Mouse (Mus musculus) monocyte, adult 5-6 weeks (primary cell): ENCODE results near the gene Gm2a. TPM values are rescaled to one million over a fixed set of nuclear protein-coding genes. Genes with fewer than 3 reads are reported as not detected.

ENCODE experiments used
- ATAC-seq: fragments of 153-309, 156-312 bp; replicated peaks from 2 replicates; pipeline ENCODE4 v1.8.0; 2017; ENCODE audit warnings: mild to moderate bottlenecking; ENCODE audit not compliant: low TSS enrichment, insufficient number of reproducible peaks, severe bottlenecking, poor library complexity, low FRiP score
- total RNA-seq: library from RNA; stranded (forward); fragments of 200-1000, 200-491, 200-594 nt; gene quantifications from 3 replicates; pipeline ENCODE4 v1.2.3, GENCODE M21; 2017

Gene Gm2a
- total RNA-seq, 1 experiment from 2014 or later: 223 TPM

DNA sequence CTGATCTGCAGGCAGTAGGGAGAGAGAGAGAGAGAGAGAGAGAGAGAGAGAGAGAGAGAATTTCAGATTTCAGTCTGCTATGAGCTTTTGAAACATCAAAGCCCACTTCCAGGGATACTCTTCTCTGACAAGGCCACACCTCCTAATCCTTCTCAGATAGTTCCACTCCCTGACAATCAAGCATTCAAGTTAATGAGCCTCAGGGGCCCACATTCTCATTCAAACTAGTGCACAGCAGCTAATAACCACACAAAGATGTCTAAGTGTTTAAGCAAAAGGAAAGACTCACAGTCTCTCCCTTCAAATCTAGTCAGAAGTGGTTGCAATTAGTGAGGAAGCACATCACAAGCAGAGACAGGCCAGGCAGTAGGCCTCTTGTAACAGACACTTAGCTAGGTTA, 22.4 kb downstream of the Gm2a start:
- no peak for ATAC-seq

DNA sequence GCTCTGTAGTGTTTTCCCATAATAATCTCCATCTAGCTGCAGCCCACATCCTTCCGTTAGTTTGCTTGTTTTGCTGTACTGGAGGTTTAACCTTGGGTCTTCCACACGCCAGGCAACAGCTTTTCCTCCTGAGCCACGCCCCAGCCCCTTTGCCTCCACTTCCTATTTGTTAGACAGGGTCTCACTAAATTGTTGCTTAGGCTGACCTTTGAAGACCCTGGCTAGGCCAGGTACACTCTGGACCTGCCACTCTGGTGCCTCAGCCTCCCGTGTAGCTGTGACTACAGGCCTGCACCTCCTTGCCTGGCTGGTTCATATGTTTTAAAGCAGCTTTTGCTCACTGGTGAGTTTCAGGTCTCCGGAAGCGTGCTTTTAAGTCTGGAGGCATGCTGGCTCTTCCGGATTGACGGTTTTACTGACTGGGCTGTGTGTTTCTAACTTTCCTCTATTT, 22.9 kb downstream of the Gm2a start:
- no peak for ATAC-seq

DNA sequence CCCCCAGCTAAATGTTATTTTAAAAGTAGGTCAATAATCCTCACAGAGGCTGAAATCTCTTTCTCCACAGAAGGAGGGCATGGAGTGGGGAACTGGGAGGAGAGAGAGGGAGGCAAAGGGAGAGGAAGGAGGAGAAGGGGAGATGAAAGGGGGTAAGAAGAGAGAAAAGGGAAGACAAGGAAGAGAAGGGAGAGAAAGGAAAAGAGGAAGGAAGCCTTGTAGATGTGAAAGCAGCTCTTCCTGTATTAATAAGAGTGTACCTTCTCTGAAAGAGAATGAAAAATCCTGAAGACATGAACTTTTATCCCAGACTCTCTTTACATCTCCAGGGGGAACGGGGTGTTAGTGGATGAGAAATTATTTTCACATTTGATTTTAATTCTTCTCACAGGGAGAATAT, 23.5 kb downstream of the Gm2a start:
- ATAC-seq: no peak

DNA sequence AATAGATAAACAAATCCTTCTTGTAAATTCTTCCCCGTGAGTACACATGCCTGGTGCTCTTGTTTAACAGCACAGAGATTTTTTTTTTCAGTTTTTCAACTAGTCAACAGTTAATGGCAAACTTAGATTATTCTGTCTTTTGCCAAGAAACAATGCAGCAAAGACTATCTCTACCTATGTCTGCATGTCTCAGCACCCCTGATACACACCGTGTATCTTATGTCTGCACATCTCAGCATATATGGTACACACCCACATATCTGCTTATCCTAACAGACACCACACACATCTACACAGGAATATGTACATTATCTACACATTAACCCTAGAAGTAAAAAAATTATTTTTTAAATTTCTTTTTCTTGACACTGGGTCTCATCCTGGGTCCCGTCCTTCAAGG, 28.7 kb downstream of the Gm2a start:
- no peak for ATAC-seq

DNA sequence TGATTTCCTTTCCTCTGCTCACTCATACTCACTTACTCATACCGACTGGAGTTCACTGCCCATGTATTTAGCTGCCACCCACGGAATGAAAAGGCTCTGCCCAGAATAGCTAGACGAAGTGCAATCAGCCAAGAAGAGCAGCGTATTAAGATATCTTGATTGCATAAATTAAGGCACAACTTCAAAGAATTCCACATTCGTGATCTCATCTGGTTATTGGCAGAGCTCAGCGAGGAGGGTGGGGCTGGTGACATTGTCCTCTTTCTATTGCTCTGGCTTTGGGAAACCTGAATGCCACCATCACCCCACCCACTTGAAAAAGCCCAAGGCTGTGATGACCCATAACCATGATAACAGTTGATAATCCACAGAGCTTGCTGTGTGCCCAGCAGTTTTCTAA, 30.0 kb downstream of the Gm2a start:
- no peak for ATAC-seq

DNA sequence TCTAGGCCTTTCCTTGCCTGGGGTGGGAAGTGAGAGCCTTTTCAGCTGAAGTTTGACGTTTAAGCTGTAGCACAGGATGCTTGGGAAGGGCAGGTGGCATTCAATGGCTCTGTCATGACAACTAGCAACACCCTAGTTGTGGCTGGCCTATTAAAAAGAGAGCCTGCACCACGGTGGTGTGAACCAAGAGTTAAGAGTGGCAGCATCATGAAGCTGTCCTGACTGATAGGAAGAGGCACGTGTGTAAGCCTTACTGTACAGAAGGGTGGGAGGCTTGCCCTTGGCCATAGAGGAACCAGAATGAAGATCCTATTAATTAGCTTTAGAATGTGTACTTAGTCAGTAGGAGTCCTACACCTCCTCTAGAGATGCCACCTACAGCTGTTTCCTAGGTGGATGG, 30.5 kb downstream of the Gm2a start:
- no peak for ATAC-seq

DNA sequence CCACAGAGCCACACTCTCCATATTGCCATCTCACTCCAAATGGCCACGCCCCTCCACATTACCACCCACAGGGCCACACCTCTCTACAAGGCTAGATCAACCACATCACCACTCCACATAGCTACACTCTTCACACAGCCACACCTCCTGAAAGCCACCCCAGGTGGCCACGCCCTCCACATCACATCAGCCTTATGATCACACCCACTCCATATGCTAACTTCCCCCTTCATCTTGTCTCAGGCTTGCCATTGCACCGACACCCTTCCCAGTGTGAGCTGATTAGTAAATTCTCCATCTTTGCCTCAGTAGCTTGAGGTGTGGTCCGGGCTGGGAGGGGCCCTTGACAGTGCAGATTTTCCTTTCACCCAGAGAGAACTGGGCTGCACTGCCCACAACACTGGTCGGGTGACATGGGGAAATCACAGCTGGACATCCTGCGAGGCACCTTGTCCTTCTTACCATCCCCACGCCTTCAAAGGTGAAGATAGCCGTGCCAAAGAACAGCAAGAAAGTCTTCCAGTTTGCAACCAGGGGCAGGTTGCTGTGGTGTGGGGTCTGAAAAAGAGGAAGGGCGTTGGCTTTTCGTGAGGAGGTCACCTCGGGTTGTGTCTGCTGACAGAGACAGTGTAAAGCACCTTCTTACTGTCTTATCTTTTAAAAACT, 33.3 kb downstream of the Gm2a start:
- ATAC-seq: peak; percentile 95

DNA sequence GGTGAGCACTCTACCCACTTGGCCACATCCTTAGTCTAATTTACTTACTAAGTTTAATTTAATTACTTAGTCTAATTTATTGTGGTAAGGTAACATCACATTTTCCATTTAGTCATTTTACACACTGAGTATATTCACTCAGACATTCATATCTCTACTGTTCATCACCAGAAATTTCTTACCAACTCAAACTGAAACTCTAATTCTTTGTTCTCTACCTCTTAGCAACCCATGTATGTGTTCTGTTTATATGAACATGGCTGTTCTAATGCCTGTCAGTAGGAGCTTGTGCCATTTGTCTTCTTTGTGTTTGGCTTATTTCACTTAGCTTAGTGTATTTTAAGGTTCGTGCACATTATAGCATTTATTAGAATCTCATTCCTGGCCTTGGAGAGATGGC, 34.0 kb downstream of the Gm2a start:
- no peak for ATAC-seq

DNA sequence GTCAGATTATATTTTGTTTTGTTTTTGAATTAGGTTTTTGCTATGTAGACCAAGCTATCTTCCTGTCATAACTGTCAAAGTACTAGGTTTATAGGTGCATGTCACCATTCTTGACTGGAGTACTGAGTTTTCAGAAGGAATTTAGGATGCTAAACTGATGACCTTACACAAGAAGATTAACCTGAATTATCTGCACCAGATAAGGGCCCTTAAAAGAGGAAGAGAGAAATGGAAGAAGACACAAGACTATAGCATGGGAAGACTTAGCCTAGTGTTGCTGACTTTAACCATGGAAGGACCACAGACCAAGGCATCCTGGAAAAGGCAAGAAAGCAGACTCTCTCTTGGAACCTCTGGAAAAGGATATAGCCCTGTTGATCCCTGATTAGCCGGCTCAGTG, 35.3 kb downstream of the Gm2a start:
- ATAC-seq: no peak

DNA sequence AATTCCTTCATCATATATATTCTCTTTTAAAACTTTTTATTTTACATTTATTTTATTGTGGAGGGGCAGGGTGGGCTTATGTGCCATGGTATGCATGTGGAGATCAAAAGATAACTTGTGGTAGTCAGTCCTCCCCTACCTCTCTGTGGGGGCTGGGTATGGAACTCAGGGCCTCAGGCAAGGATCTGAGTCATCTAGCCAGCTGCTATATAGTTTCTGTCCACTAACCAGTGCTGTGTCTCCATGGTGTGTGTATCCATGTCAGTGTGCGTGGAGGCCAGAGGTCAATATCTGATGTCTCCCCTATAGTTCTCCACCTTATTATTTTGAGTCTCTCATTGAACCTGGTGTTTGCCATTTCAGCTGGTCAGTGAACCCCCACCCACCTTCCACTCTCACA, 36.5 kb downstream of the Gm2a start:
- no peak for ATAC-seq

DNA sequence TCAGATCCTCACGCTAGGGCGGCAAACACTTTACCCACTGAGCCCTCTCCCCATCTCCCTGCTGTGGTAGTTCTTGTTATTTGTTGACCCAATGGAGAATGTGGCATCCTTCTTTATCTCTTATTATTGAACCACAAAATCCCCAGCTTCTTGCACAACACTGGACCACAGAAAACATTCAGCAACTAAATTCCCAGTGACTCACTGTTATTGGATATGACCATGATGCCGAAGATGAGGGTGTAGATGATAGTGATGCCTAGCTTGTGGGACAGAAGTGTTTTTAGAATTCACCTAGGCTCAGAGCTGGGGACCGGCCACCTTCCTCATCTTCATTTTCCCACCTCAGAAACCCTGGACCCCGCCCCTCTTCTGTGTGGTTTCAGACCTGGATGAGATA, 37.0 kb downstream of the Gm2a start:
- ATAC-seq: no peak

DNA sequence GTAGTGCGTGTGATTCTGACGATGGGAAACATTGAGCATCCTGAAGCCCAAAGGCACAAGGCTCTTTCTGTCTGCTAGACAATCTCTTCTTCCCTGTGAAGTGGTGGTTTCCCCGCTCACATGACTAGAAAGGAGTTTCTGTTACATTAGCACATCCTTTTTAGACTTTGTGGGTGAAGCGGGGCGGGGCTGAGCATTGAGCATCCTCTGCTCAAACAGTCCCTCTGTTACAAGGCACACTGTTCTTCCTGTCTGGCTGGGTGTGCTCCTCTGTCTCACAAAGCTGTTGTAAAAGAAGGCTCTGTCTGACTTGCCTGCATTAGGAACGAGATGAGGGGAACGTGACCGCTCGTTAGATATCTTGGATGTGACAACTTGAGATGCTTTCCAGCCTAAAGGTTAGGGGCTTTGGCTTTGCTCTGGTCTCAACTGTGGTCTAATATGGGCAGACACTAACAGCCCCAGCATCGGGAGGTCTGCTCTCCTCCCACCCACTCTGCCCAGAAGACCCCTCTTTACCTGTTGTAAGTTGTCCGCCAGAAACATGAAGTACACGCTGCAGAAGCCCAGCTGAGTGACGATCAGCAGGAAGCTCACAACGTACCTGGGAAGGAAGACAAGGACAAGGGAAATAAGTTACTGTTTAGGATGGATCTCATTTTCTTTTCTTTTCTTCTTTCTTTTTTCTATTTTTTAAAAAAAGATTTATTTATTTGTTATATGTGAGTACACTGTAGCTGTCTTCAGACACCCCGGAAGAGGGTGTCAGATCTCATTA, 39.0 kb downstream of the Gm2a start:
- ATAC-seq: peak; percentile 97

DNA sequence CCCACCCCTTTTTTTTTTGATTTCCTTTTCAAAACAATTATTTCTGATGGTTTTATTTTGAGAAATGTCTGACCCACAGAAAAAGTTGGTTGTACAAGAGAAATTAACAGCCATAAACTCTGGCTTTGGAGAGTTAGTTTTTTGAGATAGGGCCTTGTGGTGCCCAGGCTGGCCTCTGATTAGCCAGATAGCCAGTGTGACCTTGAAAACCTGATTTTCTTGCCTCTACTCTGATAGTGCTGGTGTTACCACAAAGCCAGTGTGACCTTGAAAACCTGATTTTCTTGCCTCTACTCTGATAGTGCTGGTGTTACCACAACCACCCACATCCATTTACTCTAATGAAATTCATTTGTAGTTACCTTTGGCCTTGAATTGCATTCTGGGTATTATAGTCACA, 39.7 kb downstream of the Gm2a start:
- no peak for ATAC-seq

DNA sequence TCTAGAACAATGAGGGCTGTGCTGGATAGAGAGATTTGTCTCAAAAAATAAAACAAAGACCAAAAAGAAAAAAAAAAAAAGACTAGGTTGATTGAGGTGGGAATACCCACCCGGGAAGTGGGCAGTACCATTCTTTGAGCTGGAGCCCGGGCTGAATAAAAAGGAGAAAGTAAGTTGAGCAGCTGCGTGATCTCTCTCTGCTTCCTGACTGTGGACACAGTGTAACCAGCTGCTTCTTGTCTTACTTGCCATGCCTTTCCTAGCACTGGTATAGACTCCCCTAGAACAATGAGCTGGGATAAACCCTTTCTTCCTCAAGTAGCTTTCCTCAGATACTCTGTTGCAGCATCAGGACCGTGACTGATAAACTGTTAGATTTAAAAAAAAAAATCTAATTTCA, 43.6 kb downstream of the Gm2a start:
- no peak for ATAC-seq

DNA sequence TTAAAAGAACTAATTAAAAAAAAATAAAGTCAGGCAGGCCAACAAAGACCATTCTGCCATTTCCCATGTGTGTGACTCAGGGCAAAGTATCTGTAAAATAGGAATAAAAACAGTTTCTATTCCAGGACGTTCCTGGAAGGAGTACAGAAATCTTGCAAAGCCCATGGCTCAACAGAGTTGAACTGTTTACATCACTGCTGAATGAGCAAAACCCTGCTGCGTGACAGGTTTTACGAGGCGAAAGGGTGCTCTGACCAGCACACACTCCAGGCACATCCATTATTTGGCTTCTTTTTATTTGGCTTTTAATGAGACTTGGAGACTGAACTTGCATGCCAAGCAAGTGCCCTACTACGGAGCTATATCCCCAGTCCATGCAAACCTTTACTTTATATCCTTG, 46.1 kb downstream of the Gm2a start:
- ATAC-seq: no peak

DNA sequence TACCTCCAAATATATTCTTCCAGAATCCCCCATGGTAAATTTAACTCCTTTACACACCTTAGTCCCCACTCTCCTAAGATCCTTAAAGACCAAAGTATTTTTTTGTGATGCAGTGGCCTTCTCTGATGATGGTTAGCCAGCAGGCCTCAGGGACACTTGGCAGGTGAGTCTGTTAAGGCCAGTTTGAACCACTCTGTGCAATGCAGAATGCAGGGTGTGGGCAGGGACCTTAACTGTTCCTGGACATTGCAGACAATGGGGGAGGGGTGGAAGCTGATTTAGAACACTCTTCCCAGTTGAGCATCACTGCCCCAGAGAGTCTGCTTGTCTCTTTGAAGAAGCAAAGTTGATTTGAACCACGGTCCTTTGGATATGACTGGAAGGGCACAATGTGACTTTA, 48.9 kb downstream of the Gm2a start:
- no peak for ATAC-seq

DNA sequence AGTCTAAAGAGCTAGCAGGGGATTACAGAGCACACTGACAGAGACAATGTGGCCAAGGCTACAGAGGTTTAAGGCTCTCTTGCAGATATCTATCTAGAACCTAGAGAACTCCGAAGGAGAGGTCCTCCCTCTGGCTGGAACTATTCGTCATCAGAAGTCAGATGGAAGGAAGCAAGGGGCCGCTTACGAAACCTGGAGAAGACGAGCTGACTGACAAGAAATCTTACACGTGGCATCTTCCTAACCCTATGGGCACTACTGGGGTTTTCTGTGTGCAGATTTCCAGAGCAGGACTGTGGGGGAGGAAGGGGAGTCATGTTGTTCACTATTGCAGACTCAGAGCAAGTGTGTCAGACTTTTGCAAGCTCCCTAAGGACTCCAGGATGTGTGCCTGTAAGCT, 49.5 kb downstream of the Gm2a start:
- peak; percentile 40 for ATAC-seq

DNA sequence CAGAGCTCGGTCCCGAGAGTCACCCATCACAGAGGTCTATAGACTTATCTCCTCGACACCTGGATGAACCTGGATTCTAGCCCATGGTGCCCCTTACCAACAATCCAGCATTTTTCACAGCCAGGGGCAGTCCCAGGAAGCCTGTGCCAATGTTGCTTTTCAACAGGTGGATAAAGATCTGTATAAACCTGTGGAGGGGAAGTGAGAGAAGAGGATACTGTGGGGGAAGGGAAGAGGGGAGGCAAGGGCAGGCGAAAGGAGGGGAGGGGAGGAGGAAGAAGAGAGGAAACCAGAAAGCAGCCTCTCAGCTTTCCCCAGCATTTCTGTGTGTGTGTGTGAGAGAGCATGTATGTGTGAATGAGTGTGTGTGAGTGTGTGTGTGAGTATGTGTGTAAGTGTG, 50.5 kb downstream of the Gm2a start:
- no peak for ATAC-seq

DNA sequence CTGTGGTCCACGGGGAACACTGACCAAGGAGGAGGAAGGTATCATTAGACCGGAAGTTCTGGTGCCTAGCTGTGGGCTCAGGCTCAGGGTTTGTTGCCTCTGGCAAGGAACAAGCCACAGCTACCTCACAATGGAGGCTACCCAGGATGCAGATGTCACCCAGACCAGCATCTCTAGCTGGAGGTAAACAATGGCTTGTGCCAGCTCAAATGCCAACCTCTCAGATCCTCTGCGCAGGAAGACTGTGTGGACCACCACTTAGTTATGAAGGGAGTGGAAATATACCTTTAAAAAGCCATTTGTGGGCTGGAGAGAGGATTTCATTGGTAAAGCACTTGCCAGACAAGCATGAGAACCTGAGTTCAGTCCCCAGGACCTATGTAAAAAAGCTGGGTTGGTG, 53.7 kb downstream of the Gm2a start, which contains the start of gene Slc36a3:
Slc36a3 (minus strand) TSS at position 101 of the 400 bp plus-strand sequence.
- no peak for ATAC-seq

DNA sequence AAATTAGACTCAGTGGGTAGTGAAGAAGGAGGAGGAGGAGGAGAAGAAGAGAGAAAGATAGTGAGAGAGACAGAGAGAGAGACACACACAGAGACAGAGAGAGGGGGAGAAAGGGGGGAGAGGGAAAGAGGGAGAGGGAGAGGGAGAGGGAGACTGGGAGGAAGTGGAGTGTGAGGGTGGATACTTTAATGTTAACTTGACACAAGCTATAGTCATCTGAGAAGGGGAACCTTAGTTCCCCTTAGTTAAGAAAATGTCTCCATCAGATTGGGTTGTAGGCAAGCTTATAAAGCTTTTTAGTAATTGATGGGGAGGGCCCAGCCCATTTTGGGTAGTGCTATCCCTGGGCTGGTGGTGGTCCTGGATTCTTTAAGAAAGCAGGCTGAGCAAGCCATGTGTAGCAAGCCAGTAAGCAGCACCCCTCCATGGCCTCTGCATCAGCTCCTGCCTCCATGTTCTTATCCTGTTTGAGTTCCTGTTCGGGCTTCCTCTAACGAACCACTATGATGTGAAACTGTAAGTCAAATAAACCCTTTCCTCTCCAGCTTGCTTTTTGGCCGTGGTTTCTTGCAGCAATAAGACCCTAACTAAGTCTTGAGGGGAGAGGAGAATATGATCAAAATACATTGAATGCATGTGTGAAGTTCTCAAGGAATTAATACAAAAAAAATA, 56.6 kb downstream of the Gm2a start:
- peak; percentile 52 for ATAC-seq
